Mouse (Mus musculus): ENCODE data around the gene Erg28.

The Erg28 gene

GRCm38 (mm10) chr12:85824438-85825264 is at the start of gene Erg28, which contains the start of gene Ttll5:
Erg28 (minus strand) TSS chr12:85824550.
Ttll5 (plus strand) TSS chr12:85824659.
- DNase-seq: peak; percentile 96

GRCm38 (mm10) chr12:85869423-85869822 is 45.1 kb upstream of the Erg28 start:
- no peak for DNase-seq

GRCm38 (mm10) chr12:85867125-85867524 is 42.8 kb upstream of the Erg28 start:
- no peak for DNase-seq

- peak; percentile 22 for DNase-seq
Measured at GRCm38 (mm10) chr12:85866624-85867023, 42.3 kb upstream of the Erg28 start.

- peak; percentile 10 for DNase-seq
Measured at GRCm38 (mm10) chr12:85865526-85865925, 41.2 kb upstream of the Erg28 start.

- DNase-seq: peak; percentile 45
Measured at GRCm38 (mm10) chr12:85862514-85862913, 38.2 kb upstream of the Erg28 start.

GRCm38 (mm10) chr12:85859511-85860189 is 35.3 kb upstream of the Erg28 start:
- peak; percentile 10 for DNase-seq

GRCm38 (mm10) chr12:85859111-85859510 is 34.8 kb upstream of the Erg28 start:
- no peak for DNase-seq

- DNase-seq: no peak
Measured at GRCm38 (mm10) chr12:85857300-85857699, 33.0 kb upstream of the Erg28 start.

GRCm38 (mm10) chr12:85854271-85854670 is 29.9 kb upstream of the Erg28 start:
- DNase-seq: no peak

GRCm38 (mm10) chr12:85853836-85854235 is 29.5 kb upstream of the Erg28 start:
- DNase-seq: no peak

- DNase-seq: no peak
Measured at GRCm38 (mm10) chr12:85850661-85851060, 26.3 kb upstream of the Erg28 start.

- peak; percentile 54 for DNase-seq
Measured at GRCm38 (mm10) chr12:85848164-85848958, 24.0 kb upstream of the Erg28 start.

- DNase-seq: no peak
Measured at GRCm38 (mm10) chr12:85839371-85840000, 15.1 kb upstream of the Erg28 start.

- DNase-seq: no peak
Measured at GRCm38 (mm10) chr12:85837765-85838164, 13.4 kb upstream of the Erg28 start.

- DNase-seq: no peak
Measured at GRCm38 (mm10) chr12:85834543-85834942, 10.2 kb upstream of the Erg28 start.

GRCm38 (mm10) chr12:85830691-85831090 is 6.3 kb upstream of the Erg28 start:
- DNase-seq: no peak

- no peak for DNase-seq
Measured at GRCm38 (mm10) chr12:85829866-85830265, 5.5 kb upstream of the Erg28 start.

- DNase-seq: no peak
Measured at GRCm38 (mm10) chr12:85828856-85829255, 4.5 kb upstream of the Erg28 start.

GRCm38 (mm10) chr12:85825822-85826221 is 1.5 kb upstream of the Erg28 start:
- no peak for DNase-seq

- no peak for DNase-seq
Measured at GRCm38 (mm10) chr12:85825361-85825760, 1.0 kb upstream of the Erg28 start.

- DNase-seq: no peak
Measured at GRCm38 (mm10) chr12:85822051-85822450, 2.3 kb downstream of the Erg28 start.

- peak; percentile 78 for DNase-seq
Measured at GRCm38 (mm10) chr12:85813599-85813998, 10.8 kb downstream of the Erg28 start.

Data from kidney, postnatal 14 days (tissue).